Mouse (Mus musculus) gastrocnemius, postnatal 4 days (tissue): ENCODE results near the gene Eda. TPM values are rescaled to one million over a fixed set of nuclear protein-coding genes. Genes with fewer than 3 reads are reported as not detected.
"Not testable (repeated sequence)": the region's sequence is repeated elsewhere in the genome, so short reads cannot be mapped to it uniquely, and the experiment has no call there.

Source experiments
- DNase-seq, 2 experiments: peaks; one replicate each; pipeline ENCODE4 v3.0.0; 2021 to 2022; ENCODE audit warnings: low spot score in 2 of 2, mixed read lengths in 2 of 2
- microRNA-seq: library from miRNA; unstranded; fragments of <30 nt; microRNA quantifications from one replicate; pipeline ENCODE4 v1.2.0, GENCODE M21; 2021
- total RNA-seq, 2 experiments: library from RNA; stranded (reverse); gene quantifications; 2 replicates each; pipeline ENCODE4 v1.2.3; 2021

Gene Eda
- total RNA-seq, 2 experiments from 2014 or later, result 23.1 to 23.3 TPM

DNA sequence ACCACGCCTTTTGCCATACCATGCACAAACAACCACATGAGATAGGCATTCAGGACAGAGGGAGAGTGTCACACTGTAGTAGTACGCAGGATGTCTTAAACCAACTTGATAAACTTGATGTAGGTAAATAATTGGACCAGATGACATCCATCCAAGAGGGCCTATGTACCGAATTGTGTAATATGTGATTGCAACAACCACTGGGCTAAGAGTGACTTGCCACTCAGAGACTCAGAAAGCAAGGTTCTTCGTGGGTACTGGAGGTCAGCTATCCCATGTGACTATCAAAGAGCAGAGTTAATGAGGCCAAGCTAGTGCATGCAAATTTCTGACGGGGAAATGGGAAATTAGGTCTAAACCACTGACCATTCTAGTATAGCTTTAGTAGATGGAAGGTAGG, 426.3 kb downstream of the Eda start:
- DNase-seq, result no peak

DNA sequence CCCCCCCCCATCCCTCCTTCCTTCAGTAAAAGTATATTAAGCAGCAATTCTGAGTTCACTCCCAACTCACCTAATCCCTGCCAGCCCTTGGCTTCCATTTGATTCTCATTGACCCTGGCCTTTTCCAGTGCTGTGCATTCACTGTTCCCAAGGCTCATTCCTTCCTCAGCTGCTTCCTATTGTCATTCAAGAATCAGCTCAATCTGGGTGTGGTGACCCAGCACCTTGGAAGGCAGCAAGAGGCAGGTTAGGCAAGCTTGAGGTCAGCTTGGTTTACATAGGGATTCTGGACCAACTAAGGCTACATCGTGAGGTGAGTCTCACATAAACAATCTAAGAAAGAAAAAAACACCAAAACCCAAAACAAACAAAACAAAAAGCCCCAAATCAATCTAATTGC, 433.8 kb downstream of the Eda start:
- no peak for DNase-seq

DNA sequence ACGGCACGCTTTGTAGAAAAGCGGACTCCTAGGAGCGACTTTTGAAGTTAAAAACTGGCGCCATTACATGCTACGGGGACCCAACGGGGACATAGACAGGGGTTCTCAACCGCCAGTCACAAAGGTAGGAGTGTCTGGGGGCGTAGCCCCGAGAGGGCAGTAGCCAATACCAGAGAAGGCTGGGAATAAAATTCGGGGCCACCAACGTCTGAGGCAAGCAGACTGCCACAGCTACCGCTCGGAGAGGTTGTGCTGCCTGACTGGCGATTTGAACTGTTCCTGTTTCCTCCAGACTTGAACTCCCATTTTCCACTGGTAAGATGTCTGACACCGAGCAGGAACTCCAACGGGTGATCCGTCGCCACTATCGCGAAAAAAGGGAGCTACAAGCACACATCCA, 453.3 kb downstream of the Eda start, which contains the start of gene Otud6a:
TSS of gene Otud6a (plus strand) at position 321 of the 400 bp plus-strand sequence.
- DNase-seq, result no peak

DNA sequence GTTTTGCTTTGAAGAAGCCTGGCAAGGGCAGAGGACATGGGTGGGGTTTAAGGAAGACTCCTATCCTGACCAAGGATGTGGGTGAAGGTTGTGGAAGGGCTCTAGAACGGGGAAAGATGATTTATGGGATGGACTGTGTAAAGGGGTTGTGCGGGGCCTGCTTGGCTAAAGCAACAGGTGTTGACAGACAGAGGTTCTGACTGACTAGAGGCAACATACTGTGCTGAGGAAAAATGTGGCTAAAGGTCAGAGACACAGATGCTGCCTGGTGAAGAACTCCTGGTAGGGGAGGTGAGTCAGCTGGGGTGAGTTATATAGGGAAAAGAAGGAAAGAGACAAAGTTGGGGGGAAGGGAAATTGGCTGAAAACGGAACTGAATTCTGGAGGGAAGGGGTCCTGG, 456.9 kb downstream of the Eda start:
- no peak for DNase-seq

DNA sequence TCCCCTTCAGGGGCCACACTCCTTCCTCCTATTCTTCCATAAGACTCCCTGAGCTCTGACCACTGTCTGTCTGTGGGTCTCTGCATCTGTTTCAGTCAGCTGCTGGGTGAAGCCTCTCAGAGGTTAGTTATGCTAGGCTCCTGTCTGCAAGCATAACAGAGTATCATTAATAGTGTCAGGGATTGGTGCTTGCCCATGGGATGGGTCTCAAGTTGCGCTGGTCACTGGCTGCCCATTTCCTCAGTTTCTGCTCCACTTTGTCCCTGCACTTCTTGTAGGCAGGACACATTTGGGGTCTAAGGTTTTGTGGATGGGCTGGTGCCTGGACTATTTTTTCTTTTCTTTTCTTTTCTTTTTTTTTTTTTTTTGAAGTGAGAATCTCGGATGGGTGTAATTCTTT, 467.2 kb downstream of the Eda start, which contains the start of gene Awat2:
TSS of gene Awat2 (minus strand) at position 101 of the 400 bp plus-strand sequence.
- DNase-seq, result not testable (repeated sequence)

DNA sequence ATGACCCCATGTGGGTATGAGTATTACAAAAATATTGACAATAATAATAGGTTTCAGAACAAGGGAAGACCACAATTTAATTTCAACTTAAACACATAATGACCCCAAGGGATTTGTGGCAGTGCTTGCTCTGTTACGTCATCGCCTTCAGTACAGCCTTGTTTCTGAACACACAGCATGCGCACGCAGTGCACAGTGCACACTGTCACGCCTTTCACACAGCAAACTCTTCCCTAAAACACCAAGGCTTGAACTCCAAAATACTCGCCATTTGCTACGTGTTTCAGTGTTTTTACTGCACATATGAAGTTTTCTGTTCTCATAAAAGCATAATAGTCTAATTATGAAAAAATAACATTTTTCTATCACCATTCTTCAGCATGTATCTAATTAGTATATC, 468.1 kb downstream of the Eda start:
- no peak for DNase-seq

Small RNA genes within 50 kb of the gene (microRNA-seq; reads per million reads assigned to microRNA genes)
- 2,175 reads per million, percentile 83 among the genes with 10 or more reads in this experiment for gene Mir676

Other genes starting within 250 kb of the Eda start
- gene Tmem28, start 154.6 kb upstream of the Eda start, total RNA-seq, result under 1 TPM; 0.41 to 0.69 TPM